Mouse (Mus musculus) gastrocnemius, postnatal 36 days (tissue): Measurements from ENCODE around the gene Tor2a. TPM values are rescaled to one million over a fixed set of nuclear protein-coding genes. Genes with fewer than 3 reads are reported as not detected.

Experiments used
- DNase-seq, 2 experiments: peaks; one replicate each; pipeline ENCODE4 v3.0.0; 2022
- intact Hi-C: fragments of 180-260 bp; cut with DNase I; formaldehyde crosslinking; loops from one replicate; pipeline ENCODE4 v1.15.1; 2025
- microRNA-seq, 2 experiments: library from miRNA; unstranded; fragments of <30 nt; microRNA quantifications; one replicate each; pipeline ENCODE4 v1.2.0; 2021
- total RNA-seq, 2 experiments: library from RNA; stranded (reverse); gene quantifications; 2 replicates each; pipeline ENCODE4 v1.2.3; 2021

Tor2a gene
- total RNA-seq, 2 experiments from 2014 or later, result 3.9 to 5.1 TPM

DNA sequence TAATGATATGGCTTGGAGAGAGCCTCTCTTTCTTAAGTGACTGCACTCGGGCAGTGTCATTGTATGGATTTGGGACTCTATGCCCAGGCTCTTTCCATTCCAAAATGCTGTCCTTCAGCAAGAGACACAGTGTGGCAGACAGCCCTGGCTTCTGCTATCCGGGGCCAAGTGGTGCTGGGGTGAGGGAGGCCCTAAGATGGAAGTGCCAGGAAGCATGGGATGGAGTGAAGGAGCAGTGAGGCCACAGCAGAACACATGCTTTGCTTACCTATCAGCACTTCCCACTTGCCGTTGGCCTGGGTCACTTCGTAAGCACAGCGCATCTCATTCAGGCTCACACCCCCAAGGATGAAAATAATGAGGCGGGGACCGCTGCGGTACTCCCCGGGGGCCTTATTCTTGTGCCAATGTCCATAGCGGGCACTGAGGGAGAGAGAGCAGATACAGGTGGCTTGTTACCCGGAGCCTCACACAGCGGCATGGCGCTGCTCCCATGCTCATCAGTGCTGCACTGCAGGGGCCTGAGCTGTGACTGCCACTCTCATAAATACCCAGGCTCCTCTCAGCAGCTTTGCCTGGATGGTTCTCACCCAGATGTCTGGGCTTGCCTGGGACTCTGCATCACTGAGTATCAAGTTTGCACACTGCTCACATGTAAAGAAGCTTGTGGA is 38.8 kb downstream of the Tor2a start:
- intact Hi-C loops, result no loop called here

DNA sequence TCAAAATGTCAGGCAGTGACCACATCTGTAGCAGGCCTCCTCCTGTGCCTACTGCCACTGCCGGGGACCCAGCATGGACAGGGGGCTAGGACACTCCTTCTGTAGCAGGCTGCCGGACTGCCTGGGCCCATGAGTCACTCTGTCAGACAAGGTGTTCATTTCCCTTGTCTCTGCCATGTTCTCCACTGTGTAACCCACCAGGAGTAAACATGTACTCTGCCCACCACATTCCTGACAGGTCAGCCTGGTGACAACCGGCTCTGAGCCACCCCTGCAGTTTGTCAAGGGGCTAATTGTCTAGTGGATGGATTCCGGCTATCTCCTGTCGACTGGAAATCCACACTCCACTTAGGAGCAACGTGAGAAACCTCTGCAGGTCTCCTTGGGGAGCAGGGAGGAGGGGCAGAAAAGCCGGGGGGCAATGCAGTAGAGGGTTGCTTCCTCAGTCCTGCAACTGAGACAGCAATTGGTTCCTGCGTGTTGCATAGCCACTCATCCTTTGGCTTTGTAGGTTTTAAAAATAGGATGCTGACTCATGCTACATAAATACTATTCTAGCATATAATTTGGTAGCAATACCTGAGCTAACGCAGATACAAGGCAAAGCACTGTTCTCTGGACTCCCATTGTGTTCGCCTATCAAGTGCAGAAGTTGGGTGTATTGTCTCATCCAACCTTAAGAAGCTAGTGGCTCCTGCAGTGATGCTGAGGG is 41.4 kb downstream of the Tor2a start:
- no peak for DNase-seq
- intact Hi-C loops, result no loop called here

More for the DNA sequence above, 38.8 kb downstream of the Tor2a start:
- DNase-seq, result no peak

DNA sequence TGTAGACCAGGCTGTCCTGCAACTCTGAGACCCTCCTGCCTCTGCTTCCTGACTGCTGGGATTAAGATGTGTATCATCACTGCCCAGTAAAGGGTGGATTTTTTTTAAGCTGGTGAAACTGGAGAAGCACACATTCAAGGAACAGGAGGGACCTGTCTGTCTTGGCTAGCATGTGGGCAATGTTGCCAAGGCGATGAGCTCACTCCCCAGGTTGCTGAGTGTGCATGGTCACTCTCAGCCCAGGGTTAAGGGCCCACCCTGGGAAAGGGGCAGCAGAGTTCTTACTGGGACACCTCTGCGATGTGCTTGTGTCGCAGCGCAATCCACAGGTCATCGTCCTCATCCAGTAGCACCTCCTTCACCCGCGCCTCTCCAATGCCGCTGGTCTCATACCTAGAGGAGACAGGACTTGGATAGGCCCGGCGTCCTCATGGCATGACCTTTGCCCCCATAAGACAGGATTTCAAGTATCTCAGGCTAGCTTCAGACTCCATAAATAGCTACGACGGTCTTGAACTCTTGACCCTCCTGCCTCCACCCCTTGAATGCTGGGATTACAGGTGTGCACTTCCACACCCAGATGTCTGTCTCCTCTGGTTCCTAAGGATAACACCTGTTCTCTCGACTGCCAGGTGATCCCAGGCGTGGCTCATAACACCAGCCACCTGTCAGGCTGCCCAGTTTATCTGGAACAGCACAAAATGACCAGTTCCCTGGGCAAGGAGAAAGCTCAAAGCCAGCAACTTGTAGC is 52.0 kb downstream of the Tor2a start:
- no peak for DNase-seq
- intact Hi-C loops, result no loop called here

Small RNAs within 50 kb of the gene (microRNA-seq; reads per million reads assigned to microRNA genes)
- gene Mir2861, result 0 reads per million in 2 experiments
- 0 reads per million in 2 experiments for gene Mir3960

Other genes starting within 250 kb of the Tor2a start
- 1 to 10 TPM; 2.6 to 2.7 TPM for gene Fam102a, start 221.9 kb upstream of the Tor2a start, total RNA-seq
- gene Dpm2, start 186.4 kb upstream of the Tor2a start, total RNA-seq, result 10 to 100 TPM; 10.3 to 11.0 TPM
- gene Pip5kl1, start 182.4 kb upstream of the Tor2a start, total RNA-seq, result not detected
- gene 9430097D07Rik, start 181.6 kb upstream of the Tor2a start, total RNA-seq, result not detected
- 10 to 100 TPM; 14.1 to 21.7 TPM for gene St6galnac4, start 170.1 kb upstream of the Tor2a start, total RNA-seq
- 10 to 100 TPM; 34.9 to 46.5 TPM for gene St6galnac6, start 157.5 kb upstream of the Tor2a start, total RNA-seq
- gene Ak1, start 135.5 kb upstream of the Tor2a start, total RNA-seq, result 1,000 to 10,000 TPM; 1,818 to 2,240 TPM
- 10 to 100 TPM; 23.9 to 26.7 TPM for gene Eng, start 110.6 kb upstream of the Tor2a start, total RNA-seq
- 1 to 10 TPM; 4.4 to 4.5 TPM for gene Fpgs, start 53.1 kb upstream of the Tor2a start, total RNA-seq
- gene Cdk9, start 44.2 kb upstream of the Tor2a start, total RNA-seq, result 10 to 100 TPM; 18.1 to 21.0 TPM
- gene Sh2d3c, start 36.2 kb upstream of the Tor2a start, total RNA-seq, result 1 to 10 TPM; 6.4 to 7.0 TPM
- not detected for gene 6330409D20Rik, start 16.2 kb upstream of the Tor2a start, total RNA-seq
- not detected for gene Ttc16, start 18.4 kb downstream of the Tor2a start, total RNA-seq
- 1 to 10 TPM; 2.0 to 2.1 TPM for gene Ptrh1, start 18.6 kb downstream of the Tor2a start, total RNA-seq
- not detected for gene Cfap157, start 27.2 kb downstream of the Tor2a start, total RNA-seq
- 1 to 10 TPM; 2.2 to 3.6 TPM for gene Stxbp1, start 90.0 kb downstream of the Tor2a start, total RNA-seq
- 1 to 10 TPM; 5.5 to 7.7 TPM for gene Fam129b, start 118.9 kb downstream of the Tor2a start, total RNA-seq
- 10 to 100 TPM; 45.3 to 75.3 TPM for gene Rpl12, start 204.3 kb downstream of the Tor2a start, total RNA-seq
- gene Lrsam1, start 204.4 kb downstream of the Tor2a start, total RNA-seq, result 1 to 10 TPM; 9.1 to 9.4 TPM
- gene Slc2a8, start 224.8 kb downstream of the Tor2a start, total RNA-seq, result 1 to 10 TPM; 9.1 to 10.0 TPM